Mouse (Mus musculus) layer of hippocampus, postnatal 36 days (tissue): ENCODE results near the gene Pex16. TPM values are rescaled to one million over a fixed set of nuclear protein-coding genes. Genes with fewer than 3 reads are reported as not detected.

Experiments
- DNase-seq, 2 experiments: peaks; one replicate each; pipeline ENCODE4 v3.0.0; 2022
- microRNA-seq, 2 experiments: library from miRNA; unstranded; fragments of <30 nt; microRNA quantifications; one replicate each; pipeline ENCODE4 v1.2.0; 2021
- total RNA-seq, 2 experiments: library from RNA; stranded (reverse); gene quantifications; 2 replicates each; pipeline ENCODE4 v1.2.3; 2021

Gene Pex16
- total RNA-seq, 2 experiments from 2014 or later, result 32.5 to 39.0 TPM

- DNase-seq, result no peak
These were observed 48.7 kb downstream of the Pex16 start for GRCm38 (mm10) chr2:92423156-92423555.

- peak; percentile 82 to 89 for DNase-seq
These were observed 49.4 kb downstream of the Pex16 start for GRCm38 (mm10) chr2:92423702-92424461.

GRCm38 (mm10) chr2:92424462-92425308 is 50.2 kb downstream of the Pex16 start:
- peak in 1 of 2 experiments; percentile 59 for DNase-seq

- DNase-seq, result no peak
These were observed 50.9 kb downstream of the Pex16 start for GRCm38 (mm10) chr2:92425366-92425765.

GRCm38 (mm10) chr2:92426426-92426825 is 52.0 kb downstream of the Pex16 start:
- no peak for DNase-seq

- peak; percentile 79 to 81 for DNase-seq
These were observed 53.4 kb downstream of the Pex16 start for GRCm38 (mm10) chr2:92427882-92428281.

- DNase-seq, result no peak
These were observed 55.6 kb downstream of the Pex16 start for GRCm38 (mm10) chr2:92430089-92430488.

Small RNA genes lying within 50 kb of the gene (microRNA-seq; reads per million reads assigned to microRNA genes)
- gene Mir7000, result 2.4 to 3.6 reads per million in 2 experiments

Other genes with a start within 250 kb of the Pex16 start
- gene Large2, start 193 bp downstream of the Pex16 start, total RNA-seq, result under 1 TPM in 1 of 2 experiments, not detected in 1; 0.81 TPM
- 1 to 10 TPM; 3.8 to 6.4 TPM for gene 1700029I15Rik, start 7.9 kb downstream of the Pex16 start, total RNA-seq
- gene Mapk8ip1, start 26.6 kb downstream of the Pex16 start, total RNA-seq, result 100 to 1,000 TPM; 336 to 345 TPM
- gene Cry2, start 59.4 kb downstream of the Pex16 start, total RNA-seq, result 100 to 1,000 TPM in 1 of 2 experiments, 10 to 100 TPM in 1; 93.7 to 101 TPM
- gene Slc35c1, start 85.9 kb downstream of the Pex16 start, total RNA-seq, result 10 to 100 TPM; 13.3 to 14.5 TPM
- 100 to 1,000 TPM; 267 to 302 TPM for gene Chst1, start 225.0 kb downstream of the Pex16 start, total RNA-seq